Mouse (Mus musculus) layer of hippocampus, adult 8-10 months (tissue): ENCODE data around the gene Gm11541. TPM values are rescaled to one million over a fixed set of nuclear protein-coding genes. Genes with fewer than 3 reads are reported as not detected.

Experiments used
- total RNA-seq, 4 experiments: library from RNA; stranded (reverse); gene quantifications; 2 replicates each; pipeline ENCODE4 v1.2.4; 2022

Gm11541 gene
- total RNA-seq, 4 experiments from 2014 or later, result not detected

Other genes with a start within 250 kb of the Gm11541 start
- gene Cacna1g, start 230.3 kb downstream of the Gm11541 start, total RNA-seq, result 10 to 100 TPM; 49.3 to 83.1 (median 67.7) TPM
- gene Spata20, start 218.3 kb downstream of the Gm11541 start, total RNA-seq, result under 1 TPM in 2 of 4 experiments, not detected in 2; 0.43 to 0.64 TPM
- gene Epn3, start 204.5 kb downstream of the Gm11541 start, total RNA-seq, result 1 to 10 TPM; 1.9 to 2.7 (median 2.4) TPM
- gene Mycbpap, start 182.8 kb downstream of the Gm11541 start, total RNA-seq, result 1 to 10 TPM; 3.1 to 7.6 (median 3.5) TPM
- gene Rsad1, start 155.2 kb downstream of the Gm11541 start, total RNA-seq, result 10 to 100 TPM; 12.3 to 14.5 (median 12.6) TPM
- gene Chad, start 139.5 kb downstream of the Gm11541 start, total RNA-seq, result under 1 TPM in 1 of 4 experiments, not detected in 3; 0.71 TPM
- gene Acsf2, start 102.6 kb downstream of the Gm11541 start, total RNA-seq, result 10 to 100 TPM; 17.4 to 21.5 (median 20.1) TPM
- gene Lrrc59, start 74.7 kb downstream of the Gm11541 start, total RNA-seq, result 10 to 100 TPM; 74.1 to 83.9 (median 79.3) TPM
- gene Mrpl27, start 50.7 kb downstream of the Gm11541 start, total RNA-seq, result 10 to 100 TPM; 61.9 to 66.8 (median 65.8) TPM
- under 1 TPM in 2 of 4 experiments, not detected in 2; 0.35 to 0.52 TPM for gene Eme1, start 50.5 kb downstream of the Gm11541 start, total RNA-seq
- 10 to 100 TPM; 23.5 to 28.4 (median 25.3) TPM for gene Xylt2, start 27.0 kb downstream of the Gm11541 start, total RNA-seq
- gene Cdc34b, start 37.3 kb upstream of the Gm11541 start, total RNA-seq, result not detected
- gene Tmem92, start 78.2 kb upstream of the Gm11541 start, total RNA-seq, result not detected
- gene Col1a1, start 231.7 kb upstream of the Gm11541 start, total RNA-seq, result 1 to 10 TPM; 6.6 to 7.8 (median 7.3) TPM